Mouse (Mus musculus): ENCODE measurements around the gene Flcn. TPM values are rescaled to one million over a fixed set of nuclear protein-coding genes. Genes with fewer than 3 reads are reported as not detected.
"Not testable (repeated sequence)": the region's sequence is repeated elsewhere in the genome, so short reads cannot be mapped to it uniquely, and the experiment has no call there.

Flcn gene
- polyA plus RNA-seq (2016; fragmentation: Nextera tagmentation; extraction: Ambion mirVana): 33.3 and 36.1 TPM in 2 replicates

DNA sequence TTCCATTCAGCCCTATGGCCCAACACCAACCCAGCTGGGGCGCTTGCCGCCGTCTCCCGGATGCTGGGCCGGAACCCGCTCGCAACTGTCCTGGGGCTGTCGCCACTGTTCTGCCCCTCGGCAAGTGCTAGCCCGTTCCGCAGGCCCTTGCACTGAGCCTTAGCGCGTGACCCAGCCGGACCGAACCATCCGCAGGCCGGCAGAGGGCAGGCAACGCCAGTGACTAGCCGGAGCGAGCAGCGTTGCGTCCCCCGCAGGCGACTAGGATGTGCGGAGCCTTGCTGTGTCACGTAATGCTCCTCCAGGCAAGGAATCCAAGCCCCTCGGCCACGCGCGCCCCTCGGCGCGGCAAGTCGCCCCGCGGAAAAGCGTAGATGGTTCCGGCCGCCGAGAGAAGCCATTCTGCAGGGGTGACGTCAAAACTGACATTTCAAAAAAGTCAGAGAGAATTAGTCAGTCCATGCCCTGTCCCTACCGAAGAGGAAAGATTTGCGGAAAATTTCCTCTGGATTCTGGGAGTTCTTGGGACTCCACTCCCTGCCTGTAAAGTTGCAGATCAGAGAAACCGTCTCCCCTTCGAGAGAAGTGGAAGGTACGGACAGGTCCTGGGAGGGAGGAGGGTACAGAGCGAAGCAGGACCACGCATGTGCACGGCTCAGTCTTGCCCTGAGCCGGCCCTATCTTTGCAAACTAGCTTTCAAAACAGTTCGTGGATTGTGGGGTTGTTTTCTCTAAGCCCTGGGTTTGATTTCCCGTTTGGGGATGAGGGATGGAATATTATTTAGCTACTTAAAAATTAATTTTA is at the start of gene Flcn:
Gene Flcn, minus strand, starts transcription at position 347 of the 805 bp plus-strand sequence.
- H3K4me2 ChIP-seq: peak within 1 kb of the TSS; percentile 87
- H3K36me3 ChIP-seq (replicated peaks): peaks cover 29% of the 10 kb centered on the region
- H3K9ac ChIP-seq: peak within 1 kb of the TSS; percentile 85
- peaks cover 19% of the 10 kb centered on the region for H3K4me1 ChIP-seq
- no peaks in the 10 kb centered on the region for H3K27me3 ChIP-seq
- H3K4me3 ChIP-seq (replicated peaks): peak within 1 kb of the TSS; percentile 77
- under 1% methylated on average over 52 of the region's 52 CpGs for WGBS
- H3K27ac ChIP-seq: peak within 1 kb of the TSS; percentile 98
- ATAC-seq (ENCODE audit: low FRiP score): peak; percentile 95
- no peaks in the 10 kb centered on the region for H3K9me3 ChIP-seq

DNA sequence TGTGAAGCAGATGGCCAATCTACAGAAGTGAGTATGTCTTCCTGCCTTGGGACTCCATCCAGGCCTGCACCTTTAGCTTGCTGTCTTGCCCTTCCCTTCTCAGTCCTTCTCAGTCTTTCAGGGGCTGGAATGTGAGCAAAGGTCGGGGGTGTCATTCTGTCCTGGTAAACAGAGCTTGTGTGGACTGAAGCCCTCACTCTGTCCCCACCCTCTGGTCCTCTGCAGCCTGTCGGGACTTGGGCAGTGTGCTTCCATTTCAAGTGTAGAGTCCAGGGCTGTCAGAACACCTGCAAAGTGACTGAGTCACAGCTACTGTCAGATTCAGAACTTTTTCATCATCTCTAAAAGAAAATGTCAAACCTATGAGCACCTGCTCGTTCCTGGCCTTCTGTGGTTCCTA is 43.0 kb upstream of the Flcn start:
- Histone ChIP-seq H3K4me2 (no peak overlapping the region), H3K4me3 (replicated peaks) (no peak overlapping the region), H3K27ac (no peak overlapping the region), H3K4me1 (peaks cover 8% of the 10 kb centered on the region; the same call in 1 of the 2 replicates), H3K9me3 (no peaks in the 10 kb centered on the region), H3K9ac (no peak overlapping the region), H3K36me3 (replicated peaks) (peaks cover 7% of the 10 kb centered on the region; the same call in 1 of the 2 replicates), H3K27me3 (no peaks in the 10 kb centered on the region)
- WGBS: 82% methylated on average over 3 of the region's 3 CpGs
- ATAC-seq (ENCODE audit: low FRiP score): no peak

DNA sequence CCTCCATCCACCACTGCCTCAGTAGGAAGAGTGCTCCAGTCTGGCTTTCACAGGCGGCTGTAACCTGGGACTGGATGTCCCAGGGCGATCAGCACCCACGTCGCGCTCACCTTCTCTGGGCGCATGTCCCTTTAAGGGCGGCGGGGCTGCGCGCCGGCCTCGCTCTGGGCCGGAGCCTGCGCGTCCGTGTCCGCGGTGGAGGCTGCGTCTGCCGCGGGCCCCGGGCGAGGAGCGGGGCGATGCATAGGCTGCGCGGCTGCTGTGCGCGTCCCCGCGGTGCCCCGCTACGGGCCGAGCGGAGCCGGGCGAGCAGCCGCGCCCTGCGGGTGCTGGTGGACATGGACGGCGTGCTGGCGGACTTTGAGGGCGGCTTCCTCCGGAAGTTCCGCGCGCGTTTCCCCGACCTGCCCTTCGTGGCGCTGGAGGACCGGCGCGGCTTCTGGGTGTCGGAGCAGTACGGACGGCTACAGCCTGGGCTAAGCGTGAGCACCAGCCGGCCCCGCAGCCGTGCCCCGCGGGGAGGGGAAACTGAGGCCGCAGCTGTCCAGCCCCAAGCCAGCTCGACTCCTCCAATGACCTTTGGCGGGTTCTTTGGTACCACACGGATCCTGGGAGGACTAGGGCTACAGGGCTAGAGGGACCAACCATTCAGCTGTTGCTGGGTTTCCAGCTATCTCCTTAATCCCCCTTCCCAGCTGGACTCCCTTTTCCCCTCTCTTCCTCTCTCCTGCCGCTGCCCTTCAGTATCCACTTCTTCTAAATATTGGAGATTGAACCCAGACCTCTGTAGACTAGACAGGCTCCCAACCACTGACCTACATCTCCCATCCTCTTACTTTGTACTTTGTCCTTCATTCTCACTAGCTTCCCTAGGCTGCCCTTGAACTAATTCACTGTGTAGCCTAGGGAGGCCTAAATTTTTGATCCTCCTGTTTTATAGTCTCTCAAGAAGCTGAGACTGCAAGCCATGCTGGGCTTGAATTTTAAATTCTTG is 38.4 kb upstream of the Flcn start:
- Histone ChIP-seq H3K27ac (peak overlapping the region; percentile 92), H3K4me2 (peak overlapping the region; percentile 67), H3K9ac (peak overlapping the region; percentile 86), H3K4me1 (peaks cover 8% of the 10 kb centered on the region; the same call in 1 of the 2 replicates), H3K4me3 (replicated peaks) (peak overlapping the region; percentile 84), H3K9me3 (no peaks in the 10 kb centered on the region), H3K27me3 (no peaks in the 10 kb centered on the region), H3K36me3 (replicated peaks) (peaks cover 2% of the 10 kb centered on the region; the same call in 1 of the 2 replicates)
- ATAC-seq (ENCODE audit: low FRiP score): peak; percentile 91
- under 1% methylated on average over 69 of the region's 69 CpGs for WGBS

DNA sequence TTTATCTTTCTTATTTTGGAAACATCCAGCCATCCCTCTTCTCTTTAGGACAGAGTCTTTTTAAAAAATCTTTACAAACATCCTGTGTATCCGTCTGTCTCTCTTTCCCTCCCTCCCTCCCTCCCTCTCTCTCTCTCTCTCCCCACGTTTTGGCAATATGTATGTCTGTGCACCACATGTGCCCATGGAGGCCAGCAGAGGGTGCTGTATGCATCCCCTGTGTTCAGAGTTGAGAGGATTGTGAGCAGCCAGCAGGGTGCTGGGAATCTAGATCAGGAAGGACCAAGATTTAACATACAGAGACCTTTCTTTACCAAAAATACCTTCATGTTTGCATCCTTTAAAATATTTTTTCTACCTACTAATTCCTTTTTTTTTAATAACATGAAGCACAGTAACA is 37.3 kb upstream of the Flcn start:
- H3K4me3 ChIP-seq (replicated peaks): no peak overlapping the region; the same call in 1 of the 2 replicates
- 28% methylated on average over 2 of the region's 2 CpGs for WGBS

DNA sequence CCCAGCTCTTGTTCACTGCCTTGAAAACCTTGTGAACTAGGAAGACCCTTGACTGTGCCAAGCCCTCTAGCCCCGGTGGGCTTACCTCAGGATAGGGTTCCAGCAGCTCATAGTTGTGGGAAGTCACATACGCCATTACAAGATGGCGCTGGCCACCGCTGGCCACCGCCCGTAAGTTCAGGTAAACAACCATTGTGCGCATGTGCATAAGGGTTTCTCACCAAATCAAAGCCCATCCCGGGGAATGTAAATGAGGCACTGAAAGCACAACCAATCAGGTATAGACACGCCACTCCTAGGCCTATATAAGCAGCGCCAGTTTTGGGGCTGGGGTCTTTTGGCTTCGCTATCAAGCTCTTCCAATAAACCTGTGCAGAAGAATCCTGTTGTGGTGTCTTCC is 36.5 kb upstream of the Flcn start:
- H3K9me3 ChIP-seq: no peaks in the 10 kb centered on the region
- H3K9ac ChIP-seq: no peak overlapping the region
- ATAC-seq (ENCODE audit: low FRiP score): no peak
- H3K4me1 ChIP-seq: peaks cover 8% of the 10 kb centered on the region; the same call in 1 of the 2 replicates
- H3K36me3 ChIP-seq (replicated peaks): no peaks in the 10 kb centered on the region; the same call in 1 of the 2 replicates
- no peak overlapping the region for H3K4me3 ChIP-seq (replicated peaks)
- WGBS: 95% methylated on average over 11 of the region's 11 CpGs
- no peaks in the 10 kb centered on the region for H3K27me3 ChIP-seq
- H3K4me2 ChIP-seq: no peak overlapping the region
- H3K27ac ChIP-seq: no peak overlapping the region

More for the DNA sequence above, 37.3 kb upstream of the Flcn start:
- H3K9me3 ChIP-seq: no peaks in the 10 kb centered on the region
- peaks cover 8% of the 10 kb centered on the region; the same call in 1 of the 2 replicates for H3K4me1 ChIP-seq
- H3K36me3 ChIP-seq (replicated peaks): no peaks in the 10 kb centered on the region; the same call in 1 of the 2 replicates
- no peak overlapping the region for H3K9ac ChIP-seq
- ATAC-seq (ENCODE audit: low FRiP score): no peak
- H3K27ac ChIP-seq: no peak overlapping the region
- H3K27me3 ChIP-seq: no peaks in the 10 kb centered on the region
- H3K4me2 ChIP-seq: peak overlapping the region; percentile 17; the same call in 1 of the 2 replicates

DNA sequence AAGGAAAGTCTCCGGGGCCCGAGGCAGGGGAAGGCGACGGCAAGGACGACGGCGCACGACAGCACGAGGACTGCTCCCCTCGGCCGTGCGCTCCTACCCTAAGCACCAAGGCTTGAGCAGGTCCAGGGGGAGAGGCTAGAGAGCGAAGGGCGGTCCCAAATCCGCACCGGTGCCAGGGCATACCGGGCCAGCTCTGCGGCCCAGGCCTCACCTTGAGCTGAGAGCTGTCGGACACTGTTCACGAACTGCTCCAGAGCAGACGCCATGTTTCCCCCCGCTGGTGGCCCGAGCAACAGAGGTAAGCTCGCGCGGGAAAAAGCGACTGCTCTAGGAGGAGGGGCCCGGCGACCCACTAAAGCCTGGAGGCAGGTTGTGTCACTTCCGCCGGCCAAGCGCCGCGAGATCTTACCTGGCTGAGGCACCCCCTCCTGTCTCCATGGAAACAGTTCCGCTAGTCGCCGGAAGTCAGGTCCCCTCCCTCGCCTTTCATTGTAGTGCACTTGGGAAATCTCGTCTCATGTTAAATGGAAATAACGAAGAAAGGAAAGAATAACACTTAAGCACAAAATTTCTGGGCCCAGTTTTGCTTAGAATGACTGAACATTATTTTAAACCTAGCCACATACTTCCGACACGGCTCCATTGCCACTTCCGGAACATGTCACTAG is 29.8 kb upstream of the Flcn start, which contains the start of gene Cops3:
Gene Cops3, minus strand, starts transcription at position 380 of the 668 bp plus-strand sequence.
- peak; percentile 97 for ATAC-seq (ENCODE audit: low FRiP score)
- Histone ChIP-seq H3K9me3 (no peaks in the 10 kb centered on the region), H3K4me2 (peak within 1 kb of the TSS; percentile 68), H3K4me3 (replicated peaks) (peak within 1 kb of the TSS; percentile 95), H3K36me3 (replicated peaks) (peaks cover 23% of the 10 kb centered on the region), H3K27ac (peak within 1 kb of the TSS; percentile 97), H3K4me1 (peaks cover 22% of the 10 kb centered on the region), H3K27me3 (no peaks in the 10 kb centered on the region), H3K9ac (peak within 1 kb of the TSS; percentile 90)
- 1% methylated on average over 43 of the region's 43 CpGs for WGBS

DNA sequence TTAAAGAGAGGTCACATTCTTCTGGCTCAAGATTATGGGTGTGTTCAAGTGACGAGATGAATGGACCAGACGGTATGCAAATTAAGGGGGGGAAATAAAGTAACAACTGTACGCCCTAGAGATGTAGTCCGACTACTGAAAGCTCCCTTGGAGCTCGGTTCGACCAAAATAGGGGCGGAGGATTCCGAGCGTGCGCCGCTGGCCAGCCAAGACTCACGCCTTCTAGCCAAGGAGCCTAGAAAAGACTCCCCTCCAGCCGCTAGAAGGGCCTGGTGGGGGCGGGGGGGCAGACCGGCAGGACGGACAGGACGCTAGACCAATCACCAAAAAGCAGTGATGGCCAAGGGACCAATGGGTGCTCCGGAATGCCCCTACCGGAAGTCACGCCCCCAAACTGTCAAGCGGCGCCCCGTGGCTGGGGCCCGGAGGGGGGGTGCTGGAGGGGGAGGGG is 29.2 kb upstream of the Flcn start, which contains the start of gene Nt5m:
Gene Nt5m, plus strand, starts transcription at position 440 of the 451 bp plus-strand sequence.
- under 1% methylated on average over 24 of the region's 24 CpGs for WGBS
- peaks cover 24% of the 10 kb centered on the region for H3K36me3 ChIP-seq (replicated peaks)
- peak within 1 kb of the TSS; percentile 90 for H3K9ac ChIP-seq
- H3K27ac ChIP-seq: peak within 1 kb of the TSS; percentile 97
- H3K9me3 ChIP-seq: no peaks in the 10 kb centered on the region
- no peaks in the 10 kb centered on the region for H3K27me3 ChIP-seq
- ATAC-seq (ENCODE audit: low FRiP score): peak; percentile 97
- peak within 1 kb of the TSS; percentile 95 for H3K4me3 ChIP-seq (replicated peaks)
- peaks cover 22% of the 10 kb centered on the region for H3K4me1 ChIP-seq
- H3K4me2 ChIP-seq: peak within 1 kb of the TSS; percentile 68

DNA sequence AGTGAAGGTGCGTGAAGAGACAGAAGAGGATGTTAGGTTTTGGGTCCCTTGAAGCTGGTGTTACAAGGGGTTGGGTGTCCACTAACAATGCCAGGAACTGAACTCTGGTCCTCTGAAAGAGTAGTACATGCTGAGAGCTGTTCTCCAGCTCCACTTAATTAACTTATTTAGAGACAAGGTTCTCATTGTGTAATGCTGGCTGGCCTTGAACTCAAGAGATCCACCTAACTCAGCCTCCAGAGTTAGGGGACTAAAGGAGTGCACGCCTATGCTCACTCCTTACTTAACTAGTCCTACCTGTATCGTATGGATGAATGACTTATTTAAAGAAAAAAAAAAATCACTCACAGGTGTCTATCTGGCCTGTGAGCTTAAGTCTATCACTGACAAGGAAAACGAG is 28.6 kb upstream of the Flcn start:
- 63% methylated on average over 4 of the region's 4 CpGs for WGBS
- Histone ChIP-seq H3K4me1 (peaks cover 22% of the 10 kb centered on the region), H3K27ac (no peak overlapping the region), H3K9ac (peak overlapping the region; percentile 90), H3K27me3 (no peaks in the 10 kb centered on the region), H3K36me3 (replicated peaks) (peaks cover 30% of the 10 kb centered on the region), H3K4me3 (replicated peaks) (peak overlapping the region; percentile 95), H3K4me2 (peak overlapping the region; percentile 68), H3K9me3 (no peaks in the 10 kb centered on the region)
- no peak for ATAC-seq (ENCODE audit: low FRiP score)

DNA sequence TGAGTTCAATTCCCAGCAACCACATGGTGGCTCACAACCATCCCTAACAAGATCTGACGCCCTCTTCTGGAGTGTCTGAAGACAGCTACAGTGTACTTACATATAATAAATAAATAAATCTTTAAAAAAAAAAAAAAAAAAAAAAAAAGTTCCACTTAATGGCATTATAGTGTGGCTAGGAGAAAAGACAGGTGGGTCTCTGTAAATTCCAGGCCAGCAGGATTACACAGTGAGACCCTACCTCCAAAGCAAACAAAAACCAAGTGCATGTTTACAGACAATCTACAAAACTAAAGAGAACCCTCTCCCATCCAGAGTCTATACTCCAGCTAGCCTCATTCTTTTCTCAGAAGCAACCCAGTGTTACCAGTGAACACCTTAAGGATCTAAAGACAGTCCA is 28.0 kb upstream of the Flcn start:
- H3K27ac ChIP-seq; H3K9me3 ChIP-seq; H3K27me3 ChIP-seq; ATAC-seq (ENCODE audit: low FRiP score): not testable (repeated sequence)
- Histone ChIP-seq H3K9ac (peak overlapping the region; percentile 90; the same call in 1 of the 2 replicates), H3K4me2 (peak overlapping the region; percentile 68), H3K36me3 (replicated peaks) (peaks cover 35% of the 10 kb centered on the region), H3K4me1 (peaks cover 22% of the 10 kb centered on the region), H3K4me3 (replicated peaks) (0 out of 2 replicates have a peak overlapping the region, but pooled peaks have one; percentile 95)
- WGBS: no CpG with 5 or more reads among the region's 1 CpGs

DNA sequence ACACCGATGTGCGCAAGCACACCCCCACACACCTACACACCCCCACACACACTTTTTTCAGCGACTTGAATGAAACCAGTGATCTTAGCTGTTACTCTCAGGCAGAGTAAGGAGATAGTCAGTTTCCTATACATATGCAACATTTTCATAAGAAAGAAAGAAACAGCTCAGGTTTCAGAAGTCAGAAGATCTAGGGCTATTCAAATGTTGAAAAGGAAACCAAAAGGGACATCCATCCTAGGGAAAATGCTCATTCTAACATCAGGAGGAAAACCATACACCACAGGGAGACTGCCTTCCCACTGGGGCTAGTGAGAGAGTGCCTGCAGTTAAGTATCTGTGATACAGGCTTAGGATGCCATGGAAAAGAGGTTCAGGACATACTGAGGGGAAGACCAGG is 11.8 kb upstream of the Flcn start:
- 87% methylated on average over 3 of the region's 3 CpGs for WGBS
- no peak overlapping the region for H3K4me3 ChIP-seq (replicated peaks)
- no peak overlapping the region for H3K27ac ChIP-seq
- no peaks in the 10 kb centered on the region for H3K27me3 ChIP-seq
- ATAC-seq (ENCODE audit: low FRiP score): no peak
- H3K9ac ChIP-seq: no peak overlapping the region
- no peaks in the 10 kb centered on the region for H3K9me3 ChIP-seq
- no peaks in the 10 kb centered on the region for H3K4me1 ChIP-seq
- no peak overlapping the region for H3K4me2 ChIP-seq
- peaks cover 97% of the 10 kb centered on the region for H3K36me3 ChIP-seq (replicated peaks)

DNA sequence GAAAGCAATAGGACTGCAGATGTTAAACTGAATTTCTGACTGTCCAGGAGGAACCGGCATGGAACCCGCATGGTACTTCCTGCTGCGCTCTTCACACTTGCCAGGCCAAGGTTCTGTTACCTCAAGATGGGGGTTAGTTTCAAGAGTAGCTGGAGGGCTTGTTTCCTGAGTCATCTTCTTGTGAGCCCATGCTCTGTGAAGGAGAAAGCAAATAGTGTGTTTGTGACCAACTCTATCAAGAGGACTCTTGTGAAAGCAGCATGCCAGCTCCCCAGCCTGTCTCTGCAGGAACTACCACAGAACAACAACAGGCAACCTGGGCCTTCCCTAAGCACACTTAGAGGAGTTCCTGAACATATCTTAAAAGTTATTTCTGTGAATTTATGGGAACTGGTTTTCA is 8.1 kb upstream of the Flcn start:
- Histone ChIP-seq H3K9ac (no peak overlapping the region), H3K27ac (no peak overlapping the region), H3K27me3 (no peaks in the 10 kb centered on the region), H3K4me1 (no peaks in the 10 kb centered on the region), H3K4me3 (replicated peaks) (no peak overlapping the region), H3K4me2 (no peak overlapping the region), H3K9me3 (no peaks in the 10 kb centered on the region), H3K36me3 (replicated peaks) (peaks cover 73% of the 10 kb centered on the region)
- no peak for ATAC-seq (ENCODE audit: low FRiP score)
- 95% methylated on average over 3 of the region's 3 CpGs for WGBS
